Mouse (Mus musculus): ENCODE results near the gene Prss43. TPM values are rescaled to one million over a fixed set of nuclear protein-coding genes. Genes with fewer than 3 reads are reported as not detected.
"Not testable (repeated sequence)": the region's sequence is repeated elsewhere in the genome, so short reads cannot be mapped to it uniquely, and the experiment has no call there.

The Prss43 gene
- not detected for polyA plus RNA-seq (2017; shearing (Covaris generic))

GRCm38 (mm10) chr9:110826390-110826789, at the start of gene Prss43:
Prss43 (plus strand) TSS chr9:110826690.
- ATAC-seq = no peak

GRCm38 (mm10) chr9:110778100-110778499, 48.4 kb upstream of the Prss43 start:
- ATAC-seq = no peak

GRCm38 (mm10) chr9:110778559-110778958, 47.9 kb upstream of the Prss43 start:
- no peak for ATAC-seq

- no peak for ATAC-seq
These were observed 47.1 kb upstream of the Prss43 start for GRCm38 (mm10) chr9:110779242-110779913.

- ATAC-seq = peak; percentile 87
These were observed 45.2 kb upstream of the Prss43 start for GRCm38 (mm10) chr9:110781256-110781721.

- peak; percentile 18 for ATAC-seq
These were observed 44.8 kb upstream of the Prss43 start for GRCm38 (mm10) chr9:110781731-110782130.

- no peak for ATAC-seq
These were observed 42.9 kb upstream of the Prss43 start for GRCm38 (mm10) chr9:110783611-110784010.

- ATAC-seq = no peak
These were observed 38.3 kb upstream of the Prss43 start for GRCm38 (mm10) chr9:110788169-110788568.

- no peak for ATAC-seq
These were observed 36.0 kb upstream of the Prss43 start for GRCm38 (mm10) chr9:110790462-110790861.

GRCm38 (mm10) chr9:110797013-110797412, 29.5 kb upstream of the Prss43 start:
- no peak for ATAC-seq

- no peak for ATAC-seq
These were observed 28.6 kb upstream of the Prss43 start, which contains the start of gene Prss42 for GRCm38 (mm10) chr9:110797866-110798265. Prss42 (plus strand) TSS chr9:110798166.

- ATAC-seq = no peak
These were observed 25.5 kb upstream of the Prss43 start for GRCm38 (mm10) chr9:110800834-110801479.

- ATAC-seq = no peak
These were observed 23.2 kb upstream of the Prss43 start for GRCm38 (mm10) chr9:110803294-110803693.

- no peak for ATAC-seq
These were observed 16.4 kb upstream of the Prss43 start for GRCm38 (mm10) chr9:110810051-110810450.

GRCm38 (mm10) chr9:110813789-110814188, 12.7 kb upstream of the Prss43 start, which contains the start of gene Prss44:
Prss44 (plus strand) TSS chr9:110813994.
- ATAC-seq = no peak

GRCm38 (mm10) chr9:110820546-110820945, 5.9 kb upstream of the Prss43 start:
- not testable (repeated sequence) for ATAC-seq

- ATAC-seq = no peak
These were observed 5.1 kb upstream of the Prss43 start for GRCm38 (mm10) chr9:110821436-110821835.

- no peak for ATAC-seq
These were observed 1.1 kb upstream of the Prss43 start for GRCm38 (mm10) chr9:110825426-110825825.

- ATAC-seq = no peak
These were observed 658 bp upstream of the Prss43 start for GRCm38 (mm10) chr9:110825832-110826231.

- ATAC-seq = no peak
These were observed 6.5 kb downstream of the Prss43 start for GRCm38 (mm10) chr9:110833021-110833420.

- ATAC-seq = no peak
These were observed 7.9 kb downstream of the Prss43 start, which contains the start of gene Prss45 for GRCm38 (mm10) chr9:110834411-110834810. Prss45 (plus strand) TSS chr9:110834588.

GRCm38 (mm10) chr9:110834961-110835360, 8.5 kb downstream of the Prss43 start:
- ATAC-seq = no peak

- no peak for ATAC-seq
These were observed 9.6 kb downstream of the Prss43 start for GRCm38 (mm10) chr9:110836112-110836511.

- no peak for ATAC-seq
These were observed 14.4 kb downstream of the Prss43 start for GRCm38 (mm10) chr9:110840905-110841304.

All from activated CD4-positive, CD25-positive, alpha-beta regulatory T cell, adult 4 months (primary cell).